Mouse (Mus musculus): ENCODE results near the gene Hic2. TPM values are rescaled to one million over a fixed set of nuclear protein-coding genes. Genes with fewer than 3 reads are reported as not detected.

Hic2 gene
- polyA plus RNA-seq, 1 experiment: 3.5 TPM

DNA sequence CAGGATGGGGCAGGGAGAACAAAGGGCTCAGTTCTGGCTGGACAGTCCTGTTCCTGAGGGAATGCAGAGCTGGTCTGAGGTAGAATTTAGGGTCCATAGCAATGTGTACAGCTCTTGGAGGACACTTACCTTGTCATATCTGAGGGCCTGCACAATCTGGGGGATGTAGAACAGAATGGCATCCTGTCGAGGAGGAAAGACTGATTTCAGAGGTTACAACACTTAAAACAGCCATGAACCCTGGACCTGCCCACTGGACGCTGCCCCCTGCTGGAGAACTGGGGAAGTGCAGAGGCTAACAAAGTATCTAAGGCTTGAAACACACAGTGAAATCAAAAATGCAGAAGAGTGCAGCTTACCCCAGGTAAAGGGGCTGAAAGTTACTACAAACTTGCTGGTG lies 59.4 kb downstream of the Hic2 start:
- TF ChIP-seq CTCF (IDR thresholded peaks at IDR 0.05; ENCODE audit: control insufficient read depth, insufficient read depth, low read length): peak; percentile 94
- no peak for TF ChIP-seq POLR2A (IDR thresholded peaks at IDR 0.05; ENCODE audit: borderline replicate concordance, control insufficient read depth, low read depth, low read length)
- Histone ChIP-seq H3K4me3 (replicated peaks; ENCODE audit: control insufficient read depth, low read depth, low read length) (no peak overlapping the region), H3K27ac (ENCODE audit: control insufficient read depth, insufficient read depth, low read depth, low read length, poor library complexity) (no peak overlapping the region), H3K4me1 (ENCODE audit: control insufficient read depth, insufficient read depth, low read length) (no peaks in the 10 kb centered on the region)
- 0% methylated on average over 2 of the region's 2 CpGs for WGBS

DNA sequence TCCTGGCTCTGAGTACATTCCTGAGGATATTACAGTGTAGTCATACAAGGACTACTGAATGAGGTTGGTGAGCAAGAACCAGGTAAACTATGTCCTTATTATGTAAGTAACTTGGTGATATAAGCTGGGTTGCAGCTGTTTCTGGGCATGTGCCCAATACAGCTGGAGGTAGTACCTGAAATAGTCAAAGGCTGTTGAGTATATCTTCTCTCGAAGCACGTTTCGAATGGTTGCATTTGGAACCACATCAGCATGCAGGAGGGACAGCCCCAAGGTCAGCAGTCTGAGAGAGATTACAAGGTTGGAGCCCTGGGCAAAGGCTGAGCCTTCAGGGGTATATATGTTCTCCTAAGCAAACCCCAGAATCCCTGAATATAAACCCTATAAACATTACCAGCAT lies 67.4 kb downstream of the Hic2 start:
- TF ChIP-seq CTCF (IDR thresholded peaks at IDR 0.05; ENCODE audit: control insufficient read depth, insufficient read depth, low read length) (no peak), POLR2A (IDR thresholded peaks at IDR 0.05; ENCODE audit: borderline replicate concordance, control insufficient read depth, low read depth, low read length) (no peak)
- Histone ChIP-seq H3K4me1 (ENCODE audit: control insufficient read depth, insufficient read depth, low read length) (peaks cover 3% of the 10 kb centered on the region; the same call in 1 of the 2 replicates), H3K4me3 (replicated peaks; ENCODE audit: control insufficient read depth, low read depth, low read length) (no peak overlapping the region), H3K27ac (ENCODE audit: control insufficient read depth, insufficient read depth, low read depth, low read length, poor library complexity) (no peak overlapping the region)
- 93% methylated on average over 3 of the region's 3 CpGs for WGBS

DNA sequence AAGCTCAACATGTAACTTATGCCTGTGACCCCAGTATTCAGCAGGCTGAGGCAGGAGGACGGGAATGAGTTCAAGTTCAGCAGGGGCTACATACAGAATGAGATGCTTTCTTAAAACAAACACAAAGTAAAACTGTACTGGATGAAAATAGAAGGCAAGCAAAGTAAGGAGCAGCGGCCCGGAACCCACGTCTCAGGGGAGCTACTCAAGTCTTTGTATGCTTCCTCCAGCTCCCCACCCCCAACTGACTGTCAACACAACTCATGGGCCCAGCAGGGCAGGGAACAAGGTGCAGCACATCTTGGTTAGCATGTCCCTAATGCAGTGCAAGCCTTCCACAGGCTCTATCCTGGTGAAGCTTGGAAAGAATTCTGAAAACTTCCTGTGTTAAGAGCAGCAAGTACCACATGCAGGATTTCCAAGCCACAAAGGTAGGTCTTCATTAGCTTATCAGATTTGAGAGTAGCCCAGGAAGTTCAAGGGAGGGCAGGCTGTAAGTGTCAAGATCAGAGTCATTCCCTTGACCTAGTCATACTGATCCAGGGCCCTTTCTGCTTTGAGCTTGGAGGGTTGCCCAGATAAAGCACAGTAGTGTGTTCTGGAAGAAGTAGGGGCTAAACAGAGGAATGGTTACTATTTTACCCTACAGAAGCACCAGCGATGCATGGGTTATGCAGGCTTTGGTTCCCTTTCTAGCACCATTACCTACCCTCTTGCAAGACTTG lies 70.3 kb downstream of the Hic2 start:
- Histone ChIP-seq H3K27ac (ENCODE audit: control insufficient read depth, insufficient read depth, low read depth, low read length, poor library complexity) (no peak overlapping the region), H3K4me3 (replicated peaks; ENCODE audit: control insufficient read depth, low read depth, low read length) (no peak overlapping the region), H3K4me1 (ENCODE audit: control insufficient read depth, insufficient read depth, low read length) (peaks cover 3% of the 10 kb centered on the region; the same call in 1 of the 2 replicates)
- TF ChIP-seq POLR2A (IDR thresholded peaks at IDR 0.05; ENCODE audit: borderline replicate concordance, control insufficient read depth, low read depth, low read length) (no peak), CTCF (IDR thresholded peaks at IDR 0.05; ENCODE audit: control insufficient read depth, insufficient read depth, low read length) (no peak)
- WGBS: 81% methylated on average over 5 of the region's 5 CpGs

GRCm38 (mm10) chr16:17307461-17307860 lies 74.1 kb downstream of the Hic2 start:
- Histone ChIP-seq H3K4me1 (ENCODE audit: control insufficient read depth, insufficient read depth, low read length) (peaks cover 3% of the 10 kb centered on the region; the same call in 1 of the 2 replicates), H3K27ac (ENCODE audit: control insufficient read depth, insufficient read depth, low read depth, low read length, poor library complexity) (no peak overlapping the region), H3K4me3 (replicated peaks; ENCODE audit: control insufficient read depth, low read depth, low read length) (no peak overlapping the region)
- 88% methylated on average over 5 of the region's 5 CpGs for WGBS
- TF ChIP-seq CTCF (IDR thresholded peaks at IDR 0.05; ENCODE audit: control insufficient read depth, insufficient read depth, low read length) (no peak), POLR2A (IDR thresholded peaks at IDR 0.05; ENCODE audit: borderline replicate concordance, control insufficient read depth, low read depth, low read length) (no peak)

DNA sequence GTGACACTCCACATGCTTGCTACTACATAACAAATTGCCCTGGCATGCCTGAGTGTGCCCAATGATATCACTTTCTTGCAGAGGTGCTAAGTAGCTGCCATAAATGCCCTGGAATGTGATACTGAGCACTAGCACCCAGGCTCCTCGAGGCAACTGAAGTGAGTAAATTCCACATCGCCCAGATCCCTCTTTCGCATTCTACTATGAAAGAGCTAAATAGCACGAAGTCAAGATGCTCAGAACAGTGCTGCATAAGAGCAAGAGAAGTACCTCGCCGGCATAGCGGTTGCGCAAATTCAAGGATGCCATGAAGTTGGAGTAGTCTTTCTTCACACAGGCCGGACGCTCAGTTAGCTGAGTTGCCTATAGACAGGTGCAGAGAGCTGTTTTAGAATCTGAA lies 75.7 kb downstream of the Hic2 start:
- H3K4me3 ChIP-seq (replicated peaks; ENCODE audit: control insufficient read depth, low read depth, low read length): no peak overlapping the region
- no peak overlapping the region for H3K27ac ChIP-seq (ENCODE audit: control insufficient read depth, insufficient read depth, low read depth, low read length, poor library complexity)
- WGBS: 89% methylated on average over 10 of the region's 10 CpGs
- no peaks in the 10 kb centered on the region for H3K4me1 ChIP-seq (ENCODE audit: control insufficient read depth, insufficient read depth, low read length)
- TF ChIP-seq POLR2A (IDR thresholded peaks at IDR 0.05; ENCODE audit: borderline replicate concordance, control insufficient read depth, low read depth, low read length) (no peak), CTCF (IDR thresholded peaks at IDR 0.05; ENCODE audit: control insufficient read depth, insufficient read depth, low read length) (no peak)

GRCm38 (mm10) chr16:17312531-17312930 lies 79.2 kb downstream of the Hic2 start:
- TF ChIP-seq POLR2A (IDR thresholded peaks at IDR 0.05; ENCODE audit: borderline replicate concordance, control insufficient read depth, low read depth, low read length): no peak
- no peak for TF ChIP-seq CTCF (IDR thresholded peaks at IDR 0.05; ENCODE audit: control insufficient read depth, insufficient read depth, low read length)

More at GRCm38 (mm10) chr16:17312531-17312930, 79.2 kb downstream of the Hic2 start:
- H3K27ac ChIP-seq (ENCODE audit: control insufficient read depth, insufficient read depth, low read depth, low read length, poor library complexity): no peak overlapping the region
- no peak overlapping the region for H3K4me3 ChIP-seq (replicated peaks; ENCODE audit: control insufficient read depth, low read depth, low read length)
- H3K4me1 ChIP-seq (ENCODE audit: control insufficient read depth, insufficient read depth, low read length): no peaks in the 10 kb centered on the region
- WGBS: 90% methylated on average over 5 of the region's 5 CpGs

Other genes starting within 250 kb of the Hic2 start
- 1.4 TPM in 1 of 2 replicates, not detected in the other for gene Ypel1, start 163.9 kb upstream of the Hic2 start, polyA plus RNA-seq (2011; ENCODE audit: insufficient read depth, insufficient read length, low replicate concordance, missing spikeins)
- gene Ppil2, start 122.3 kb upstream of the Hic2 start, polyA plus RNA-seq (2011; ENCODE audit: insufficient read depth, insufficient read length, low replicate concordance, missing spikeins): 54.0 and 99.6 TPM in 2 replicates
- gene 2610318N02Rik, start 108.4 kb upstream of the Hic2 start, polyA plus RNA-seq (2011; ENCODE audit: insufficient read depth, insufficient read length, low replicate concordance, missing spikeins): 15.1 and 23.6 TPM in 2 replicates
- 10.8 and 28.0 TPM in 2 replicates for gene Sdf2l1, start 101.2 kb upstream of the Hic2 start, polyA plus RNA-seq (2011; ENCODE audit: insufficient read depth, insufficient read length, low replicate concordance, missing spikeins)
- 2.9 and 5.4 TPM in 2 replicates for gene Ydjc, start 89.0 kb upstream of the Hic2 start, polyA plus RNA-seq (2011; ENCODE audit: insufficient read depth, insufficient read length, low replicate concordance, missing spikeins)
- gene Ccdc116, start 86.3 kb upstream of the Hic2 start, polyA plus RNA-seq (2011; ENCODE audit: insufficient read depth, insufficient read length, low replicate concordance, missing spikeins): 0.61 and 1.8 TPM in 2 replicates
- gene Ube2l3, start 30.9 kb upstream of the Hic2 start, polyA plus RNA-seq (2011; ENCODE audit: insufficient read depth, insufficient read length, low replicate concordance, missing spikeins): 70.5 and 97.7 TPM in 2 replicates
- not detected in 2 replicates for gene Rimbp3, start 25.0 kb upstream of the Hic2 start, polyA plus RNA-seq (2011; ENCODE audit: insufficient read depth, insufficient read length, low replicate concordance, missing spikeins)
- gene Tmem191c, start 42.5 kb downstream of the Hic2 start, polyA plus RNA-seq (2011; ENCODE audit: insufficient read depth, insufficient read length, low replicate concordance, missing spikeins): 11.5 and 35.5 TPM in 2 replicates
- 0.63 and 2.3 TPM in 2 replicates for gene Serpind1, start 97.8 kb downstream of the Hic2 start, polyA plus RNA-seq (2011; ENCODE audit: insufficient read depth, insufficient read length, low replicate concordance, missing spikeins)
- 7.7 and 14.5 TPM in 2 replicates for gene Snap29, start 172.4 kb downstream of the Hic2 start, polyA plus RNA-seq (2011; ENCODE audit: insufficient read depth, insufficient read length, low replicate concordance, missing spikeins)
- 26.4 and 46.1 TPM in 2 replicates for gene Pi4ka, start 172.7 kb downstream of the Hic2 start, polyA plus RNA-seq (2011; ENCODE audit: insufficient read depth, insufficient read length, low replicate concordance, missing spikeins)
- gene Crkl, start 218.4 kb downstream of the Hic2 start, polyA plus RNA-seq (2011; ENCODE audit: insufficient read depth, insufficient read length, low replicate concordance, missing spikeins): 10.5 and 18.7 TPM in 2 replicates